Mouse (Mus musculus) v-Abl transformed pro-B cells (cell line): Measurements from ENCODE around the gene Klrb1b.
"Not testable (repeated sequence)": the region's sequence is repeated elsewhere in the genome, so short reads cannot be mapped to it uniquely, and the experiment has no call there.

Experiments
- in situ Hi-C, 2 experiments: fragments of 400-800 bp; cut with MboI; formaldehyde crosslinking; loops; one replicate each; pipeline ENCODE4 v1.15.1; 2025; ENCODE audit not compliant: unreplicated experiment in 2 of 2

Gene Klrb1b

GRCm38 (mm10) chr6:128808532-128808931, 17.6 kb downstream of the Klrb1b start:
- in situ Hi-C loops = loop anchor here (5.0 to 10.0 kb wide), 3 partner anchors 444 to 516 kb away; no protein-coding TSS in a partner anchor

- in situ Hi-C loops = loop anchor here (5.0 to 10.0 kb wide), 3 partner anchors 445 to 518 kb away; no protein-coding TSS in a partner anchor
These were observed 19.1 kb downstream of the Klrb1b start for GRCm38 (mm10) chr6:128807021-128807420.

GRCm38 (mm10) chr6:128804823-128805640, 21.1 kb downstream of the Klrb1b start:
- in situ Hi-C loops = loop anchor here (5.0 to 10.0 kb wide), 6 partner anchors 37 to 520 kb away; no protein-coding TSS in a partner anchor

- in situ Hi-C loops = loop anchor here (5.0 to 10.0 kb wide), 4 partner anchors 36 to 522 kb away; no protein-coding TSS in a partner anchor
These were observed 22.9 kb downstream of the Klrb1b start for GRCm38 (mm10) chr6:128802999-128803857.

GRCm38 (mm10) chr6:128802557-128802956, 23.6 kb downstream of the Klrb1b start:
- in situ Hi-C loops = loop anchor here (5.0 to 10.0 kb wide), 4 partner anchors 35 to 522 kb away; no protein-coding TSS in a partner anchor

GRCm38 (mm10) chr6:128800696-128801095, 25.4 kb downstream of the Klrb1b start:
- in situ Hi-C loops = loop anchor here (5.0 to 10.0 kb wide), 4 partner anchors 33 to 524 kb away; no protein-coding TSS in a partner anchor

- in situ Hi-C loops = loop anchor here (5.0 to 10.0 kb wide), 4 partner anchors 33 to 525 kb away; no protein-coding TSS in a partner anchor
These were observed 26.2 kb downstream of the Klrb1b start for GRCm38 (mm10) chr6:128799896-128800270.

- in situ Hi-C loops = loop anchor here in 1 of 2 experiments (5.0 kb wide), 1 partner anchor 43 kb away; no protein-coding TSS in a partner anchor
These were observed 26.8 kb downstream of the Klrb1b start for GRCm38 (mm10) chr6:128799144-128799895.

- in situ Hi-C loops = loop anchor here in 1 of 2 experiments (5.0 kb wide), 1 partner anchor 44 kb away; no protein-coding TSS in a partner anchor
These were observed 27.4 kb downstream of the Klrb1b start for GRCm38 (mm10) chr6:128798772-128799143.

- in situ Hi-C loops = loop anchor here in 1 of 2 experiments (5.0 kb wide), 1 partner anchor 44 kb away; no protein-coding TSS in a partner anchor
These were observed 28.0 kb downstream of the Klrb1b start for GRCm38 (mm10) chr6:128797936-128798771.

- in situ Hi-C loops = loop anchor here in 1 of 2 experiments (5.0 kb wide), 1 partner anchor 45 kb away; no protein-coding TSS in a partner anchor
These were observed 28.8 kb downstream of the Klrb1b start for GRCm38 (mm10) chr6:128797185-128797905.

GRCm38 (mm10) chr6:128796321-128796955, 29.7 kb downstream of the Klrb1b start:
- in situ Hi-C loops = loop anchor here in 1 of 2 experiments (5.0 kb wide), 1 partner anchor 46 kb away; no protein-coding TSS in a partner anchor

- in situ Hi-C loops = no loop called here
These were observed 32.4 kb downstream of the Klrb1b start for GRCm38 (mm10) chr6:128793734-128794133.

GRCm38 (mm10) chr6:128790491-128790994, 35.6 kb downstream of the Klrb1b start:
- in situ Hi-C loops = not testable (repeated sequence)

- in situ Hi-C loops = no loop called here
These were observed 37.0 kb downstream of the Klrb1b start, which contains the start of gene Klrb1c for GRCm38 (mm10) chr6:128789115-128789514. Gene Klrb1c (minus strand): TSS chr6:128789215.

- in situ Hi-C loops = no loop called here
These were observed 37.6 kb downstream of the Klrb1b start for GRCm38 (mm10) chr6:128788517-128788916.

- in situ Hi-C loops = not testable (repeated sequence)
These were observed 39.7 kb downstream of the Klrb1b start for GRCm38 (mm10) chr6:128786396-128786795.
